Mouse (Mus musculus): ENCODE results near the gene Proser1. TPM values are rescaled to one million over a fixed set of nuclear protein-coding genes. Genes with fewer than 3 reads are reported as not detected.
A peak's percentile ranks its signal among the peaks of the same experiment; 100 is the strongest.

Proser1 gene
- polyA plus RNA-seq, 1 experiment from 2014 or later: 31.2 TPM

DNA sequence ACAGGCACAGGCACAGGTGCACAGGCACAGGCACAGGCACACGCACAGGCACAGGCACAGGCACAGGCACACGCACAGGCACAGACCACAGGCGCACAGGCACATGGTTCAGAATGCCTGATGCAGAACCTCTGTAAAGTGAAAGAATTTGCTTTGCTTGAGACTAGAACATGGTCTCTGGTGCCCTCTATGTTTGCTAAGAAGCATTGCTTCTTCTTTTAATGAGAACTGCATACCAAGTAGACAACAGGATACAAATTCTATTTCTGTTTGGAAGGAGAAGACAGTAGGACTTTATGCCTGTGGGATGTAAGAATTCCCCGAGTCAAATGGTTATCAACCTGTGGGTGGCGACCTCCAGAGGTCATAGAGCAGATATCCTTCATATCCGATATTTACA is 39.0 kb downstream of the Proser1 start:
- Histone ChIP-seq H3K4me1 (no peaks in the 10 kb centered on the region), H3K4me3 (replicated peaks) (no peak overlapping the region), H3K27ac (no peak overlapping the region), H3K9ac (no peak overlapping the region), H3K9me3 (no peaks in the 10 kb centered on the region), H3K27me3 (no peaks in the 10 kb centered on the region), H3K4me2 (no peak overlapping the region), H3K36me3 (replicated peaks) (no peaks in the 10 kb centered on the region)
- ATAC-seq (ENCODE audit: low FRiP score): no peak
- WGBS: 73% methylated on average over 6 of the region's 6 CpGs

DNA sequence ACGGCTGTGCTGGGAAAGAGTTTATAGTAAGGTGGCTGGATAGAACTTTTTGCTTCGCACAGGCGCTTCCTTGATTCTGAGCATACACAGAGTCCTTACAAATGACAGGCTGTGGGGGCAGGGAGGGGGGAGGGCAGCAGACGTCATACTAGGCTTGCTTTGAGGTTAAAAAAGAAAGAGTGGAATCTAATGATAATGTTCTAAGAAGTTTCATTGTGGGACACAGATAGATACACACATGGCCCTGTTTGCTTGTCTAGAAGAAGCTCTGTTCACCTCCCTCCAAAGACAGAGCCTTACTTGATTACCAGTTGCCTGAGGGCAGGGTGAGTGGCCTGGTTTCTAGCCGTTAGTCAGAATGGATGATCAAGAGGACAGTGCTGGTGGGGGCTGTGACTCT is 49.6 kb downstream of the Proser1 start:
- Histone ChIP-seq H3K4me2 (no peak overlapping the region), H3K4me1 (no peaks in the 10 kb centered on the region), H3K27ac (no peak overlapping the region), H3K36me3 (replicated peaks) (no peaks in the 10 kb centered on the region), H3K9me3 (no peaks in the 10 kb centered on the region), H3K27me3 (no peaks in the 10 kb centered on the region), H3K4me3 (replicated peaks) (no peak overlapping the region), H3K9ac (no peak overlapping the region)
- no peak for ATAC-seq (ENCODE audit: low FRiP score)
- WGBS: 72% methylated on average over 5 of the region's 5 CpGs

DNA sequence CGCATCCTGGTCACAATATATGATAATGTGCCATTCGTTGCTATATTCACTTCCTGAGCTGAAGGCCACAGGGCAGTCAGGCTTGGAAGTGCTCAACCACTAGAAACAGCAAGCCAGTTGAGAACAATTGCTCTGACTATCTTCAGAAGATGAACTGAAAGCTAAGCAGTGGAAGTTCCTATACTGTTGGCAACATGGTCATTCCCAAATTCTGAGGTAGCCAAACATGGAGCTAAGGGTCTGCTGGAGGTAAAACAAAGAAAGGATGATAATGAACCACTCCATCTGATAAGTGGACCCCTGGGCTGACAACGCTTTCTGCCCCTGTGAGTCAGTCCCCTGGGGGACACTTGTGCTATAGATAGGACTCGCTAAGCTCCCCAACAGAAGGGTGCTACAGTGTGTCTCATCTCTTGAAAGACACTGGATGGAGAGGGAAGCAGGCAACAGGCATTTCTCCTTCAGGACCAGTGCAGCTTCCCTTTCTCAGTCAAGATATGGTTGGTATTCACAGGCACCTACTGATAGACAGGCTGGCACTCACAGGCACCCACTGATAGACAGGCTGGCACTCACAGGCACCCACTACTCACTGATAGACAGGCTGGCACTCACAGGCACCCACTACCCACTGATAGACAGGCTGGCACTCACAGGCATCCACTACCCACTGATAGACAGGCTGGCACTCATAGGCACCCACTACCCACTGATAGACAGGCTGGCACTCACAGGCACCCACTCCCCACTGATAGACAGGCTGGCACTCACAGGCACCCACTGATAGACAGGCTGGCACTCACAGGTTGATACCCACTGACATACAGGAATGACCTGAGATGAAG is 51.0 kb downstream of the Proser1 start:
- ATAC-seq (ENCODE audit: low FRiP score): no peak
- no peaks in the 10 kb centered on the region for H3K4me1 ChIP-seq
- no peak overlapping the region for H3K27ac ChIP-seq
- H3K27me3 ChIP-seq: no peaks in the 10 kb centered on the region
- H3K9ac ChIP-seq: no peak overlapping the region
- H3K9me3 ChIP-seq: no peaks in the 10 kb centered on the region
- whole genome bisulfite sequencing: 88% methylated on average over 4 of the region's 4 CpGs
- no peaks in the 10 kb centered on the region for H3K36me3 ChIP-seq (replicated peaks)
- H3K4me2 ChIP-seq: no peak overlapping the region
- no peak overlapping the region for H3K4me3 ChIP-seq (replicated peaks)

DNA sequence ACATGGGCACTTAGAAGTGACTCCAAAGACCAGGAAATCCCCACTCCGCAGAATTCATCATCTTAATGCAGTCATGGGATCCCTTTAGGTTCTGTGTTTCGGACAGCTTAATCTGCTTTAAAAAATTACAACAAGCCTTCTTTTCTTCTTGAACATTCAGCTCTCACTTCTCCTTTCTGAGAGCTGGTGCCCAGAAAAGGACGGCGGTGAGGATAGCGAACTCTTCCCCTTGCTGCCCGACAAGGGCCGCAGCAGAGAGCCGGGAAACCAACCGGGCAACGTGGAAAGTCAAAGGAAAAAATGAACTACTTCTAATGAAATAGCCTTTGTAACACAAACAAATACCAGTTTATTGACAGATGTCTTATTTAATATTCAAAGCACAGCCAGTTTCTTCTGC is 59.3 kb downstream of the Proser1 start:
- ATAC-seq (ENCODE audit: low FRiP score): no peak

DNA sequence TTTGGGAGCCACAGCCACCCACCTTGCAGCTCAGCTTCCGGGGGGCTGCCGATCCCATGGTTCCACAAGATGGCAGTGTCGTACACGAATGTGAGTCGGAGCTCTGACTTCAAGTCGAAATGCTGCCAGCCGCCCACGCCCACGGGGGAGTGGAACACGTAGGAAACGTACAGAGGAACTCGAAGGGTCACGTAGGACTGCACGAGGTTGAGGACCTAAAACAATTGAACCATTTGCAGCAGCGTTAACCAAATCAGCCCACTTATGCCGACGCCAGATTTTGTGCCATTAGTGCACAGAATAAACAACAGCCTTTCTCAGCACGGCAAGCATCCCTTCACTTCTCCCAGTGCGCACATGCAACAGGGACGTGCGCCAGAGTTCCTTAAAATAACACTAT is 62.3 kb downstream of the Proser1 start:
- no peak overlapping the region for H3K9ac ChIP-seq
- peak overlapping the region; percentile 25 for H3K4me3 ChIP-seq (replicated peaks)
- H3K36me3 ChIP-seq (replicated peaks): no peaks in the 10 kb centered on the region
- ATAC-seq (ENCODE audit: low FRiP score): peak; percentile 64
- WGBS: 32% methylated on average over 21 of the region's 21 CpGs
- H3K4me1 ChIP-seq: no peaks in the 10 kb centered on the region
- H3K27me3 ChIP-seq: no peaks in the 10 kb centered on the region; the same call in 1 of the 2 replicates
- no peak overlapping the region for H3K27ac ChIP-seq
- H3K4me2 ChIP-seq: peak overlapping the region; percentile 52
- H3K9me3 ChIP-seq: no peaks in the 10 kb centered on the region

More for the DNA sequence above, 59.3 kb downstream of the Proser1 start:
- 71% methylated on average over 10 of the region's 10 CpGs for WGBS
- Histone ChIP-seq H3K4me1 (no peaks in the 10 kb centered on the region), H3K36me3 (replicated peaks) (no peaks in the 10 kb centered on the region), H3K27ac (no peak overlapping the region), H3K9ac (no peak overlapping the region), H3K27me3 (no peaks in the 10 kb centered on the region; the same call in 1 of the 2 replicates), H3K4me2 (no peak overlapping the region), H3K9me3 (no peaks in the 10 kb centered on the region), H3K4me3 (replicated peaks) (no peak overlapping the region)

DNA sequence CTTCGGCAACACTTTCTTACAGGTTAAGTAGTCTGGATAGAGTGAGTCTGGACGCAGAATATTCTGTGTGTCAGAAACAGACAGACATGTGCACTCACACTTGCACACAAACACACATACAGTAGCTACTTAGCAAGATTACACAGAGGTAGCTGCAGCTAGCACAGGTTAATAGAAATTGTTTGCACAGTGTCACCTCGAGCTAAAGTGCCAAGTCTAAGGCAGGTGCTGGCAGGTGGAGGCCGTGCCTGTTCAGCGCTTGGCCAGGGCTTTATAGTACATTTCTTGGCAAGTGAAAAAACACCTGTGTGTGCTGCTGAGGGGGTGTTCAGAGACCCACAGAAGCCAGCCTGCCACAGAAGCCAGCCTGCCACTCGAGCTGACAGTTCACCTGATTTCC is 66.8 kb downstream of the Proser1 start:
- no peak overlapping the region for H3K4me2 ChIP-seq
- no peak overlapping the region for H3K9ac ChIP-seq
- H3K9me3 ChIP-seq: no peaks in the 10 kb centered on the region
- no peaks in the 10 kb centered on the region for H3K4me1 ChIP-seq
- H3K27me3 ChIP-seq: no peaks in the 10 kb centered on the region; the same call in 1 of the 2 replicates
- no peak overlapping the region for H3K4me3 ChIP-seq (replicated peaks)
- H3K36me3 ChIP-seq (replicated peaks): no peaks in the 10 kb centered on the region
- 92% methylated on average over 6 of the region's 6 CpGs for WGBS
- ATAC-seq (ENCODE audit: low FRiP score): no peak
- H3K27ac ChIP-seq: no peak overlapping the region

Other genes with a start within 250 kb of the Proser1 start
- gene Nhlrc3, start 334 bp upstream of the Proser1 start, polyA plus RNA-seq (2016; fragmentation: Nextera tagmentation; extraction: Ambion mirVana): 13.3 and 13.8 TPM in 2 replicates
- gene Stoml3, start 25.0 kb downstream of the Proser1 start, polyA plus RNA-seq (2016; fragmentation: Nextera tagmentation; extraction: Ambion mirVana): not detected in 2 replicates
- gene Frem2, start 193.7 kb downstream of the Proser1 start, polyA plus RNA-seq (2016; fragmentation: Nextera tagmentation; extraction: Ambion mirVana): 1.9 and 2.1 TPM in 2 replicates